Mouse (Mus musculus) left cerebral cortex, postnatal 36 days (tissue): ENCODE measurements around the gene Ly75. TPM values are rescaled to one million over a fixed set of nuclear protein-coding genes. Genes with fewer than 3 reads are reported as not detected.

Experiments
- DNase-seq, 2 experiments: peaks; one replicate each; pipeline ENCODE4 v3.0.0; 2021 to 2022; ENCODE audit warnings: low spot score in 2 of 2, mixed read lengths in 1 of 2
- intact Hi-C: fragments of 180-260 bp; cut with DNase I; formaldehyde crosslinking; loops from one replicate; pipeline ENCODE4 v1.15.1; 2025
- total RNA-seq, 2 experiments: library from RNA; stranded (reverse); gene quantifications; 2 replicates each; pipeline ENCODE4 v1.2.3; 2021

The Ly75 gene
- total RNA-seq, 2 experiments from 2014 or later: 1.2 to 1.6 TPM

GRCm38 (mm10) chr2:60377260-60377659, 5.8 kb downstream of the Ly75 start:
- intact Hi-C loops: no loop called here
- no peak for DNase-seq

DNA sequence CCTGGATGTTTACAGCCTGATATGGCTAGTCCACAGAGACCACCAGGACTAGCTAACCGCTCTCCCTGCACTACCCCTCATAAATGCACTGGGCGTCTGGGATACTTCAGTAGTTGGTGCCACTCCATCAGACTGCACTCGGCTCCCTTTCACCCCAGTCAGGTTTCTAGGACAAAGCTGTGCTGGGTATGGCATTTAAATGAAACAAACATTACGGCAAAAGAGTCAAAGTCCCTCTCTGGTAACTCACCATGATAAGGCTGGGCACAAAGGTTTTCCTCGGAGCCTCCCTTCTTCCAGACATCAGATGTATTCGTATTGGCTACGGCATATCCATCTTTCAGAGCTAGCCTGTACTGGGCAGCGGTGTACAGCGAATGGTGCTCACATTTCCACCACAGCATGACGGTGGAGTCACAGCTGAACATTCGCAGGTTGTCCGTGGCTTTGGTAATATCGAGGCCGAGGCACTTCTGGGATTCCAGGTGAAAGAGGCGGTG, 7.4 kb downstream of the Ly75 start:
- DNase-seq: no peak
- intact Hi-C loops: no loop called here

DNA sequence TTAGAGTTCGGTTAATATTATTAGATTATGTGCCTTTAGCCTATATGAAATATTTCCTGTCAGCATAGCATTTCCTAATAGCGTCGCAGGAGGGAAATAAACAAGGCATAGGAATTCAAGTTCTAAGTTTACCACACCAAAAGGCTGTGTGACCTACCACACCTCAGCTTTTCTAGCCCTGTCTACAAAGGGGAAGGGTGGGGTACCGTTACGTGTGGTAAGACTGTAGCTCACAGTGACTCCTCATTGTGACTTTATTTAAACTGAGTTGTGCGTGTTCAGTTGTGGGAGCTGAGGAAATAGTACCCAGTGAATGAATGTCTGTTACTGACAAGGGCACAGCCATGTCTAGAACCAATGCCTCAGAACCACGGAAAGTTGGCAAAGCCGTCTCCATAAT, 8.0 kb downstream of the Ly75 start:
- no peak for DNase-seq
- intact Hi-C loops: no loop called here

- intact Hi-C loops: no loop called here
- no peak for DNase-seq
These were observed 12.9 kb downstream of the Ly75 start for GRCm38 (mm10) chr2:60370188-60370587.

GRCm38 (mm10) chr2:60369454-60369853, 13.6 kb downstream of the Ly75 start:
- no peak for DNase-seq
- intact Hi-C loops: no loop called here

DNA sequence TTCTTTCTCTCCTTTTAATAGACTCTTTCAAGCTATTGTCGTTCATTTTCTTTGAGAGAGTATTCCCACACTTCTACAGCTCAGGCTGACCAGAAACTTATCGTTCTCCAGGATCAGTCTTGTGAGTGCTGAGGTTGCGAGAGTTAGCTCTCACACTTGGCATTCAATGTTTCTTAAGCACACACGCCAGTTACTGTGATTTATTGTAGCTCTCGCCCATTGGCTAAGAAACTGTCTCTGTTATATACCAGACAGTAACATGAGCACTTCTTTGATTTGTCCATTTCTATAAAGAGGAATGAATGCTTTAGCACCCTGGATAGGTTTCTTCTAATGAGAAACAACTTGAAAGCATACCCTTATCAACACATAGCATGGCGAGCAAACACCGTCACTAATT, 15.2 kb downstream of the Ly75 start:
- no peak for DNase-seq

DNA sequence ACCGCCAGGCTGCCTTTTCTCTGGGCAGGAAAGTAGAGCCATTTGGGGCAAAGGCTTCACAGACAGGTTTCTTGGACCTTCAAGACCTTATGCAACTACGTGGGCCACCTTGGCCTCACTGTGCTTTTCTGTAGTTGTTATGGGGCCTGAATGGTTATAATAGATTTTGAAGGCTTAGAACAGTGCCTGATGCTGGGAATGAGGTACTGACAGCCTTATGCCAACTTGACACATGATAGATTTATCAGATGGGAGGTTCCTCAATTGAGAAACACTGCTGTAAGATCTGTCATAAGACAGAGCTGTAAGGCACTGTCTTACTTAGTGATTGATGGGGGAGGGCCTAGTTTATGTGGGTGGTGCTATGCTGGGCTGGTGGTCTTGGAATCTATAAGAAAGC, 15.9 kb downstream of the Ly75 start:
- intact Hi-C loops: no loop called here
- no peak for DNase-seq

More for the DNA sequence above, 15.2 kb downstream of the Ly75 start:
- intact Hi-C loops: no loop called here

GRCm38 (mm10) chr2:60365820-60366610, 17.1 kb downstream of the Ly75 start:
- intact Hi-C loops: no loop called here
- no peak for DNase-seq

- DNase-seq: no peak
These were observed 17.8 kb downstream of the Ly75 start for GRCm38 (mm10) chr2:60365138-60365775.

GRCm38 (mm10) chr2:60362146-60362545, 21.0 kb downstream of the Ly75 start:
- no peak for DNase-seq
- intact Hi-C loops: no loop called here

More at GRCm38 (mm10) chr2:60365138-60365775, 17.8 kb downstream of the Ly75 start:
- intact Hi-C loops: no loop called here

GRCm38 (mm10) chr2:60359796-60360195, 23.3 kb downstream of the Ly75 start:
- no peak for DNase-seq
- intact Hi-C loops: no loop called here

DNA sequence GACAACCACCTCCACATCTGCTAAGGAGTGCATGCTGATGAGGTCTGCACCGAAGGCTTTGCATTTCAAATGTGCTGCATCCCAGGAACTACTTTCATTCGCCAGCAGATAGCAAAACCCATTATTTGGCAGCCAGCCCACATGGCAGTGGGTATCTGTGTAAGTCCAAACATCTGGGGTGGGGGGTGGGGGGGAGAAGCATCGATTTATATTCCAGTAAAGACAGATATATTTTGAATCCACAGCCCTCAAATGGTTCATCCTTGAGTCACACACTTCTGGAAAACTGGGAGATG, 27.8 kb downstream of the Ly75 start:
- no peak for DNase-seq
- intact Hi-C loops: no loop called here

DNA sequence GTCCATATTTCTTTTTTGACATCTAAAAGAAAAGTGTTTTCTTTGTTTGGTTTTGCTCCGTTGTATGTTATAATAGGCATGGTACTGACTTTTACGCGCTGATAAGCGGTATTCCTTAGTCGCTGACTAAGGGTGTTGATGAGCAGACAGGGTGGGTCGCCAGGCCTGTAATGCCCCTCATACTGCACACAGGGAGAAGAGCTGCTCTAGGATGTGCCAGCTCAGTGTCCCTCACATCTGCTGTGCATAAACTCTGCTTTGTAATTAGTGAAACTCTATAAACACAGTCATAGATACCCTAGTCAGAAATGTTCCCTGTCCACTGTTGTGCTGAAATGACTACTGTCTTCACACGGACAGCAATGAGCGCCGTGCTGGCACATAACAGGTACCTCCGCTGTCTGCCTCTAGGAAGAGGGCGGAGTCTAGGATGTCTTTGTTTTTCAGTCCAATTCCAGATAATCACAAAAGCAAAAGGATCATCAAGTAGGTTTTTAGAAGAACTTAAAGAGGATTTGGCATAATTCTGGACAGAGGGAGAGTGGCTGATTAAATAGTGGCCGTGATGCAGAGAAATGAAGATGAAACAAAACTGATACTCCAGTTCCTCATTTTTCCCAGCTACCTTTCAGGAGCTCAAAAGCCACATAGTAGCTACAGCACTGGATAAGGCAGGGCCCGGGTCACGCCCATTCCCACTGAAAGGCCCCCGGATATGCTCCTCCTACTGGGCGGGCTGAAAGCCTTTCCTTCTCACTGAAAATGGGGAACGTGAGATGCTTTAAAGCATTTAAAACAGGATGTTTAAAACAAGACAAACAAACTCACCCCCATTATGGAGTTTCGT, 28.3 kb downstream of the Ly75 start:
- no peak for DNase-seq
- intact Hi-C loops: no loop called here

DNA sequence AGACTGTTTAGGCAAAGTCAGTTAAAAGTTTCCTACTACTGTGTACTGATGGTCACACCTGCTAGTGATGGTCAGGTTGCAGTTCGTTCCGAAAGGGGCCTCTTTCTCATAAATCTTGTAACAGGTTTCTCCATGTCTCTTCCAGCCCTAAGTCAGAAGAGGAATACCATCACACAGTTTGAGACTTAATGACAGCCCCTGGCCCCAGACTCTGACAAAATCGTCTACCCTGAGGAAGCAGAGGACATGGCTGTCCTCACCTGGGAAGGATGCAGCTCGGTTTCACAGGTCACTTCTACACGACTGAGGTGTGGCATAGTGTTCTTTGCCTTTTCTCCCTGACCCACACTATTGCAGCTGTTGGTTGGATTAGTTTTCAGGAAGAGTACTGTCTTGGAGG, 30.8 kb downstream of the Ly75 start:
- intact Hi-C loops: no loop called here
- DNase-seq: no peak

DNA sequence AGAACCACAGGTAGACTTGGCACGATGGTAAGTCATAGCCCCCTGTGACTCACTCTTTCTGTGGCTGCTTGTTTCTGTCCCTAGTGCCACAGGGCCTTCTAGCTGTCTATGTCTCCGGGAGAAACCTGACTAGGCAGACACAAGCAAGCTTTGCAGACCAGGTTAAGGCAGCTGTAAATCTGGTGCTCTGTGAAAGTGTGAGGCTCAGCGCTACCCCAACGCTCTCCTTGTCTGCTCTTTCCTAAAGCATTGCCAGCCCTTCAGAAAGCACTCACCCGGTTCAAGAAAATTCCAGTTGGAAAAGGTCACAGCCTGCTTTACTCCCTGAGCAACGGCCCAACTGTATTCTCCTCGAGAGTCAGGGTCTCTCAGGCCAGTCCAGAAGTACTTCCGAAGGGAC, 31.3 kb downstream of the Ly75 start:
- no peak for DNase-seq
- intact Hi-C loops: no loop called here

- intact Hi-C loops: no loop called here
- no peak for DNase-seq
These were observed 35.2 kb downstream of the Ly75 start for GRCm38 (mm10) chr2:60347875-60348274.

DNA sequence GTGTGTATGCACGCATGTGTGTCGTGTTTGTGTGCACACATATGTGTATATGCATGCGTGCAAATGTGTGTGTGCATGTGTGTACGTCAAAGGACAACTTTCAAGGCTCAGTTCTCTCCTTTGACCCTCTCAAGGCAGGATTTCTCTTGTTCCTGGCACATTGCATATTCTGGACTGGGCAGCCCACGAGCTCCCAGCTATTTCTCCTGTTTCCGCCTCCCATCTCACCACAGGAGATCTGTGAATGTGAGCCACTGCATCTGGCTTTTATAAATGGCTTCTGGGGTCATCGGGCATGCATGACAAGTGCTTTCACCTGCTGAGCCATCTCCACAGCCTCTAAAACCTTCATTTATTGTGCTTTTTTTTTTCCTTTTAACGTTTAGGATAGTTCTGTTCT, 36.6 kb downstream of the Ly75 start:
- intact Hi-C loops: no loop called here

DNA sequence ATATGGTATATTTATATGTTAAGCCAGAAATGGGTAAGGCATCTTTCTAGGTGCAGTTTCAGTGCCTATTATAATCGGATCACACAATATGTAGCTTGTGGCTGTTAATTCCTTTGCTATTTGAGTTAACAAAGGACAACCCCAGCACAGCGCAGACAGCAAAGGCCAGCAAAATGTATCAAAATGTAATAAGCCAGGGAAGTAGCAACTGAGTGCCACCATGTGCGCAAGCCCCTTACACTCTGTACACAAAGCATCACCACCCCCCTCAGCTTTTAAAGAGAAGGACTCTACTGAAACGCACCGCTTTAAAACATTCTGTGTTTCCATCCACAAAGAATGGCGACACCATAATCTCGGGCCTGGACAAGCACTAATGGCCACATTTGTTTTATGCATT, 37.4 kb downstream of the Ly75 start:
- intact Hi-C loops: no loop called here
- no peak for DNase-seq

More for the DNA sequence above, 36.6 kb downstream of the Ly75 start:
- no peak for DNase-seq

GRCm38 (mm10) chr2:60343607-60344289, 39.4 kb downstream of the Ly75 start:
- DNase-seq: no peak
- intact Hi-C loops: no loop called here
